Mouse (Mus musculus) heart, adult 11 months (tissue): ENCODE results near the gene Gm3402.
"Not testable (repeated sequence)": the region's sequence is repeated elsewhere in the genome, so short reads cannot be mapped to it uniquely, and the experiment has no call there.

ENCODE experiments used
- DNase-seq: peaks from one replicate; pipeline ENCODE4 v3.0.0; 2022

The Gm3402 gene

GRCm38 (mm10) chr5:146513823-146514222 lies at the start of gene Gm3402:
Gm3402 (plus strand) TSS chr5:146514123.
- not testable (repeated sequence) for DNase-seq

- no peak for DNase-seq
Measured at GRCm38 (mm10) chr5:146466663-146467062, 47.3 kb upstream of the Gm3402 start.

GRCm38 (mm10) chr5:146468311-146468710 lies 45.6 kb upstream of the Gm3402 start:
- no peak for DNase-seq

GRCm38 (mm10) chr5:146470821-146471220 lies 43.1 kb upstream of the Gm3402 start:
- DNase-seq: no peak

GRCm38 (mm10) chr5:146471311-146471710 lies 42.6 kb upstream of the Gm3402 start:
- DNase-seq: no peak

GRCm38 (mm10) chr5:146471821-146472220 lies 42.1 kb upstream of the Gm3402 start:
- no peak for DNase-seq

- peak; percentile 54 for DNase-seq
Measured at GRCm38 (mm10) chr5:146479564-146479963, 34.4 kb upstream of the Gm3402 start.

GRCm38 (mm10) chr5:146481665-146482064 lies 32.3 kb upstream of the Gm3402 start, which contains the start of gene Gm6408:
Gm6408 (plus strand) TSS chr5:146481965.
- DNase-seq: not testable (repeated sequence)

- DNase-seq: peak; percentile 83
Measured at GRCm38 (mm10) chr5:146488959-146489358, 25.0 kb upstream of the Gm3402 start.

GRCm38 (mm10) chr5:146491063-146491462 lies 22.9 kb upstream of the Gm3402 start, which contains the start of gene Gm6370:
Gm6370 (plus strand) TSS chr5:146491363.
- DNase-seq: not testable (repeated sequence)

GRCm38 (mm10) chr5:146502099-146502498 lies 11.8 kb upstream of the Gm3402 start, which contains the start of gene 4930449I24Rik:
4930449I24Rik (plus strand) TSS chr5:146502399.
- DNase-seq: not testable (repeated sequence)

- DNase-seq: peak; percentile 86
Measured at GRCm38 (mm10) chr5:146525501-146525900, 11.6 kb downstream of the Gm3402 start, which contains the start of gene Gm3404. Gm3404 (plus strand) TSS chr5:146525801.

- not testable (repeated sequence) for DNase-seq
Measured at GRCm38 (mm10) chr5:146537347-146537746, 23.4 kb downstream of the Gm3402 start, which contains the start of gene Gm3409. Gm3409 (plus strand) TSS chr5:146537647.

GRCm38 (mm10) chr5:146555836-146556235 lies 41.9 kb downstream of the Gm3402 start, which contains the start of gene Gm3415:
Gm3415 (plus strand) TSS chr5:146556136.
- not testable (repeated sequence) for DNase-seq

- DNase-seq: no peak
Measured at GRCm38 (mm10) chr5:146564259-146564658, 50.3 kb downstream of the Gm3402 start.
